Comparison of ENCODE assay signal across 8 mouse cellular contexts in genomic region chr11:115708209-115708876, GRCm38 (mm10). TPM values are rescaled to one million over a fixed set of nuclear protein-coding genes. Genes with fewer than 3 reads are reported as not detected.
DNase-seq lines count a peak whose midpoint lies in the region; ATAC-seq lines count a peak whose summit lies in the region.

Gene Grb2 (minus strand): TSS chr11:115708597.

- H3K36me3 ChIP-seq in lung, embryonic 16.5 days (ENCODE audit: control insufficient read depth, insufficient read depth, low read length): no peaks in the 10 kb centered on the region

- peak; percentile 78 to 82 for ATAC-seq in hematopoietic stem cell, adult 5-6 weeks (replicated peaks in 1 of 2; ENCODE audit: insufficient read depth in 1 of 2, low FRiP score in 2 of 2, low TSS enrichment in 1 of 2, low read depth in 1 of 2, poor library complexity in 2 of 2, severe bottlenecking in 2 of 2)
- peak; percentile 98 for ATAC-seq in lung, embryonic 16.5 days (ENCODE audit: low read depth)

- H3K4me3 ChIP-seq in lung, embryonic 16.5 days (ENCODE audit: low read length): peak within 1 kb of the TSS; percentile 99

- peak within 1 kb of the TSS; percentile 90 for H3K27ac ChIP-seq in lung, embryonic 16.5 days (ENCODE audit: low read length)

- H3K4me2 ChIP-seq in lung, embryonic 16.5 days (ENCODE audit: low read depth, low read length): peak within 1 kb of the TSS; percentile 94

- H3K9ac ChIP-seq in lung, embryonic 16.5 days (ENCODE audit: low read length): peak within 1 kb of the TSS; percentile 97

- no peaks in the 10 kb centered on the region for H3K9me3 ChIP-seq in lung, embryonic 16.5 days (ENCODE audit: control insufficient read depth, low read length)

- no peaks in the 10 kb centered on the region for H3K27me3 ChIP-seq in lung, embryonic 16.5 days (ENCODE audit: control insufficient read depth, insufficient read depth, low read depth, low read length)

- under 1% methylated on average over 56 of the region's 91 CpGs for WGBS in lung, embryonic 16.5 days

- peaks cover 20% of the 10 kb centered on the region for H3K4me1 ChIP-seq in lung, embryonic 16.5 days (replicated peaks; ENCODE audit: control insufficient read depth, insufficient read depth, low read length)

- peak; percentile 79 for DNase-seq in MEL-GATA-1-ER (ENCODE audit: extremely low read depth, low read depth)
- DNase-seq in cerebellum, adult 8-10 months: peak; percentile 99
- peak; percentile 98 for DNase-seq in forelimb bud, embryonic 11.5 days (ENCODE audit: low read depth, low spot score)
- DNase-seq in layer of hippocampus, adult 9-10 months (ENCODE audit: low spot score): peak; percentile 87
- DNase-seq in ovary, postnatal 10 days (ENCODE audit: low spot score): peak; percentile 94
- DNase-seq in thymus, postnatal 10 days (ENCODE audit: low spot score in 2 of 2): peak; percentile 99 to 100

RNA-seq across cellular contexts. Expression of gene Grb2, which starts in this region (rescaled TPM):
- total RNA-seq in hematopoietic stem cell, adult 5-6 weeks (2017): 38.1 and 93.3 TPM in 2 replicates
- polyA plus RNA-seq in lung, embryonic 16.5 days (2015; fragmentation: Nextera tagmentation; extraction: Ambion mirVana): 81.0 and 82.7 TPM in 2 replicates

Comparison
In these comparisons a context has a peak if more than half of its experiments do, and no peak if none do; other contexts are left out.
1. Peak in every context shown above with its lines: DNase-seq, ATAC-seq, H3K4me3 ChIP-seq and H3K27ac ChIP-seq.